16 mouse cellular contexts compared by ENCODE assay signal in genomic region chr16:89763812-89764211, GRCm38 (mm10).
"Had no signal": no experiment of that assay in that cellular context is flagged by ENCODE, and none has a peak within 500 bp of the region (broad histone marks: within the 10 kb centered on the region; RNA-seq: fewer than 3 reads in every experiment).

No protein-coding gene starts in this region.

- H3K9me3 ChIP-seq: limb, embryonic 10.5 days; limb, embryonic 13.5 days; liver, embryonic 13.5 days; midbrain, embryonic 12.5 days; midbrain, embryonic 15.5 days had no signal

- H3K27me3 ChIP-seq: limb, embryonic 13.5 days; liver, embryonic 13.5 days; midbrain, embryonic 15.5 days had no signal

- H3K4me1 ChIP-seq: limb, embryonic 10.5 days; limb, embryonic 13.5 days; liver, embryonic 13.5 days; midbrain, embryonic 12.5 days; midbrain, embryonic 15.5 days had no signal

- ATAC-seq: lung, postnatal 0 days; midbrain, embryonic 15.5 days had no signal

- H3K27ac ChIP-seq: kidney, postnatal 0 days; layer of hippocampus, adult 2 months; limb, embryonic 10.5 days; limb, embryonic 13.5 days; liver, embryonic 13.5 days; midbrain, embryonic 12.5 days; midbrain, embryonic 15.5 days had no signal

- H3K4me3 ChIP-seq: layer of hippocampus, adult 2 months; limb, embryonic 10.5 days; limb, embryonic 13.5 days; liver, embryonic 13.5 days; midbrain, embryonic 12.5 days; midbrain, embryonic 15.5 days; myocyte had no signal

- H3K36me3 ChIP-seq: limb, embryonic 10.5 days; limb, embryonic 13.5 days; liver, embryonic 13.5 days; midbrain, embryonic 12.5 days; midbrain, embryonic 15.5 days had no signal

- DNase-seq: kidney, adult 2 months; kidney, postnatal 25 days; layer of hippocampus, adult 9-11 months; liver; liver, embryonic 13.5 days; lung, embryonic 14.5 days; thymus, adult 18-20 months; thymus, postnatal 36 days had no signal
